20 mouse cellular contexts compared by ENCODE assay signal in genomic region chr10:11787240-11787639, GRCm38 (mm10).
DNase-seq lines count a peak whose midpoint lies in the region; ATAC-seq and TF ChIP-seq lines count a peak whose summit lies in the region.
"Had no signal": no experiment of that assay in that cellular context is flagged by ENCODE, and none has a peak within 500 bp of the region (broad histone marks: within the 10 kb centered on the region; RNA-seq: fewer than 3 reads in every experiment).

No protein-coding gene starts in this region.

- peak overlapping the region; percentile 36; the same call in 1 of the 2 replicates for H3K27ac ChIP-seq in left cerebral cortex, adult 2 months
- H3K27ac ChIP-seq: embryonic facial prominence, embryonic 12.5 days; forebrain, embryonic 15.5 days; heart, embryonic 13.5 days; hindbrain, embryonic 12.5 days had no signal

- TF ChIP-seq CTCF in left cerebral cortex, adult 2 months (IDR thresholded peaks at IDR 0.05) = no peak

- no peak overlapping the region for H3K4me3 ChIP-seq in left cerebral cortex, adult 2 months
- H3K4me3 ChIP-seq: embryonic facial prominence, embryonic 12.5 days; forebrain, embryonic 15.5 days; heart, embryonic 13.5 days; hindbrain, embryonic 12.5 days had no signal

- no peak for ATAC-seq in megakaryocyte progenitor cell, adult 5-6 weeks (replicated peaks; ENCODE audit: poor library complexity)
- ATAC-seq: forebrain, embryonic 15.5 days; hindbrain, embryonic 16.5 days; inflammation-experienced regulatory T-cells, adult 6 months had no signal

- intact Hi-C loops in left cerebral cortex, adult 2 months (cut with DNase I) = loop anchor here (1.0 kb wide), 1 partner anchor 127 kb away; no protein-coding TSS in a partner anchor

- DNase-seq in frontal cortex, postnatal 36 days (ENCODE audit: low spot score in 2 of 2) = peak; percentile 33 to 57
- no peak for DNase-seq in frontal cortex, postnatal 14 days (ENCODE audit: low spot score in 2 of 2)
- peak; percentile 13 to 25 for DNase-seq in right cerebral cortex, adult 2 months (ENCODE audit: low spot score in 2 of 2)
- DNase-seq in right cerebral cortex, postnatal 4 days = no peak
- peak in 1 of 2 experiments; percentile 23 for DNase-seq in left cerebral cortex, adult 2 months (ENCODE audit: extremely low spot score in 1 of 2, low spot score in 2 of 2)
- DNase-seq in right cerebral cortex, postnatal 36 days (ENCODE audit: low spot score in 2 of 2) = peak; percentile 5 to 53
- DNase-seq in thymus, postnatal 25 days = no peak
- DNase-seq: adrenal gland, adult 2 months; adrenal gland, postnatal 25 days; cerebellum, adult 2 months; cerebellum, postnatal 14 days; gastrocnemius, postnatal 25 days; heart, postnatal 36 days had no signal

Comparison
In these comparisons a context has a peak if more than half of its experiments do, and no peak if none do; other contexts are left out.
1. DNase-seq: peak in frontal cortex, postnatal 36 days (2 of 2), right cerebral cortex, adult 2 months (2 of 2) and right cerebral cortex, postnatal 36 days (2 of 2); none in frontal cortex, postnatal 14 days (0 of 2), right cerebral cortex, postnatal 4 days (single experiment) and thymus, postnatal 25 days (single experiment).